Mouse (Mus musculus) small intestine, adult 2 months (tissue): ENCODE measurements around the gene Rassf3.

Experiments
- CTCF ChIP-seq: fragments of 200-500 bp; IDR thresholded peaks from 2 replicates; pipeline ENCODE4 v1.5.1; 2012; ENCODE audit warnings: low read depth, mild to moderate bottlenecking, control low read depth, inconsistent platforms, low read length, moderate library complexity, mixed read lengths; ENCODE audit not compliant: insufficient replicate concordance, insufficient read length; ENCODE audit errors: extremely low read depth
- POLR2A ChIP-seq: fragments of 200-500 bp; IDR thresholded peaks from 2 replicates; pipeline ENCODE4 v1.6.1; 2012; ENCODE audit warnings: low read depth, mild to moderate bottlenecking, control low read depth, inconsistent platforms, low read length, moderate library complexity

DNA sequence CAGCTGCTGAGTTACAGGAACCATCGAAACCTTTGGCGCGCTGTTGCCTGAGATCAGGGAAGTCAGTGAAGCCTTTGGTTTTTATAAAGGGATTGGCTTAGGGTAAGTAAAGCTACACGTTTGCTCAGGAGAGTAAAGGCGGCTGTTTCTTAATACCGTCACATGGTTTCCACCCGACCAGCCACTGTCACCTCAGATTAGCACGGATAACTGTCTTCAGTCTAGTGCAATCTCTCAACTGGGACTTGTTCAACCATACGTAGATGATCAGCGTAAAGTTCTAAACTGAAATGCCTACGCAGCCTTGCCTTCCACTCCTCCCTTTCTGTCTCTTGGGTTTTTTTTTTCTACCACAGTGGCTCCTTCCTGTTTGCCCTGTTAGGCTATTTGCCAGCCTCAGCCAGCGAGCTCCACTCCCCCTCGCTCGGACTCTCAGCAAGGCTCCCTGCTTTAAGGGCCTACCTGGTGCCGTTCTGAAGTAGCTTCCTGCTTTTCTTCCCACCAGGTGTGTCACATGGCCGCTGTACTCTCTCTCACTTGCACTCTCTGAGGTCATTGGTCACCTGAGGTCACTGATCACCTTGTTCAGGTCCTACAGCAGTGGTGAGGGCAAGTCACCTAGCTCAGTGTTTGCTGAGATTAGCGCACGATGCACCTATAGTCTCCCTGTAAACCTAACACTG is 107.2 kb downstream of the Rassf3 start:
- no peak for TF ChIP-seq CTCF
- no peak for TF ChIP-seq POLR2A
